Mouse (Mus musculus): ENCODE data around the gene Fam19a2.

Fam19a2 gene

GRCm38 (mm10) chr10:123748317-123748716, 484.5 kb downstream of the Fam19a2 start:
- DNase-seq (ENCODE audit: low spot score), result no peak

GRCm38 (mm10) chr10:123751676-123752280, 488.0 kb downstream of the Fam19a2 start:
- DNase-seq (ENCODE audit: low spot score), result no peak

- no peak for DNase-seq (ENCODE audit: low spot score)
Measured at GRCm38 (mm10) chr10:123752755-123753154, 489.0 kb downstream of the Fam19a2 start.

GRCm38 (mm10) chr10:123753996-123754395, 490.2 kb downstream of the Fam19a2 start:
- DNase-seq (ENCODE audit: low spot score), result no peak

GRCm38 (mm10) chr10:123789374-123789773, 525.6 kb downstream of the Fam19a2 start:
- DNase-seq (ENCODE audit: low spot score), result no peak
